Mouse (Mus musculus): Measurements from ENCODE around the gene Fam92b.

DNA sequence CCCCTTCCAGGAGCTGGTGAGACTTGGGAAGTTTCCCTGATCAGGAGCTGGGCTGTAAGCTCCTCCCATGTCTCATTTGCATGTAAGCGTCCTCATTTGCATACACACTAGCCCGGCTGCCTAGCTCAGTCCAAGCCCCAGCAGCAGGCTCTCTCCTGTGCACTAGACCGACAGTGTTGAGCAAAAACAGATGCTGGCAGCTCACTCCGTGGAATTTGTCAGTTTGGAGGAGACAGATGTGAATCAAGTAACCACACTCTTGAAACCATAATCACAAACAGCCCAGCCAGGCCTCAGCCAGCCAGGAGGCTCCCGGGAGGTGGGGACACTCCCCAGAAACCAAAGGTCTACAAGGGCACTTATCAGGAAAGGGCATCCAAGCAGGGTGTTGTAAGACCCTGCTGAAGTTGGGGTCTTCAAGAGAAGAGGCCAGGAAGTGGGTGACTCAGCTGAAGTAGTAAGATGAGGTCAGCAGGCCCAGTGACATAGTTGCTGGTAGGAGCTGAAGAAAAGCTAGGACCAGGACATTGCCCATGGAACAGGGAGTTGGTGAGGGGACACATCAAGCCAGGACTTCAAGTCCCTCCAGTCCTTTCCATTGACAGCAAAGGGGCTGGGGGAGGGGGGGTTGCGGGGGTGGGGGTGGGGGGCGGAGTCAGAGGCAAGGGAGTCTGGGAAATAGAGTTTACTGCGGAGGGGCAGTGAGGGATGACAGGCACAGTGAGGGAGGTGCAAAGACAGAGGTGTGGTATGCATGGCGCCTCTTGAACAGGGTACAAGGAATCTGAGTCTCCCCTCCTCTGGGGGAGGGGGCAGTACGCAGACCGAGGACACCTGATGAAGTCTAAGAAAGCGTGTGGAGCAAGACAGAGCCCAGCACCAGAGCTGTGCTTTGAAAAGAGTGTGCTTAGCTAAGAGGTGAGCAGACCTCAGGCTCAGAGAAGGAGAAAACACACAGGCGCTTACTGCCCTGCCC is 39.9 kb upstream of the Fam92b start:
- TF ChIP-seq TAL1 (IDR thresholded peaks at IDR 0.05; ENCODE audit: low read length), result no peak
- no peak for TF ChIP-seq GATA1 (IDR thresholded peaks at IDR 0.05; ENCODE audit: low read length)

Data from erythroblast, embryonic 14.5 days (primary cell).